9 mouse cellular contexts compared by ENCODE assay signal in genomic region chr1:33892784-33893183, GRCm38 (mm10). TPM values are rescaled to one million over a fixed set of nuclear protein-coding genes. Genes with fewer than 3 reads are reported as not detected.
DNase-seq lines count a peak whose midpoint lies in the region; ATAC-seq and TF ChIP-seq lines count a peak whose summit lies in the region.
"Had no signal": no experiment of that assay in that cellular context is flagged by ENCODE, and none has a peak within 500 bp of the region (broad histone marks: within the 10 kb centered on the region; RNA-seq: fewer than 3 reads in every experiment).

No protein-coding gene starts in this region.

- peak; percentile 71 for TF ChIP-seq CTCF in hindbrain, postnatal 0 days (IDR thresholded peaks at IDR 0.05; ENCODE audit: low read depth)
- TF ChIP-seq CTCF in E14TG2a.4 (conservative IDR thresholded peaks at IDR 0.05; ENCODE audit: low read length): peak; percentile 65

- DNase-seq in hindbrain, postnatal 0 days (ENCODE audit: low spot score): peak; percentile 63
- peak; percentile 29 for DNase-seq in 3134 (ENCODE audit: extremely low read depth, insufficient read length, low spot score)
- DNase-seq in cerebellum, adult 18-20 months: peak; percentile 65 to 76
- peak; percentile 75 for DNase-seq in kidney, postnatal 10 days

- H3K27ac ChIP-seq in hindbrain, postnatal 0 days: no peak overlapping the region
- H3K27ac ChIP-seq in hindbrain, embryonic 16.5 days (ENCODE audit: low read depth, low read length): no peak overlapping the region
- H3K27ac ChIP-seq in intestine, embryonic 16.5 days (ENCODE audit: low read length): no peak overlapping the region
- H3K27ac ChIP-seq: limb, embryonic 13.5 days had no signal

- no peaks in the 10 kb centered on the region for H3K27me3 ChIP-seq in hindbrain, postnatal 0 days (ENCODE audit: insufficient read depth, low read length)
- no peaks in the 10 kb centered on the region for H3K27me3 ChIP-seq in hindbrain, embryonic 16.5 days (replicated peaks; ENCODE audit: control insufficient read depth, insufficient read depth, low read length)
- H3K27me3 ChIP-seq in E14TG2a.4 (ENCODE audit: insufficient read depth, low read length) (peaks cover 7% of the 10 kb centered on the region; the same call in 1 of the 2 replicates), myocyte (ENCODE audit: control insufficient read depth, insufficient read depth, insufficient read length) (no peaks in the 10 kb centered on the region)
- H3K27me3 ChIP-seq in intestine, embryonic 16.5 days (replicated peaks; ENCODE audit: control insufficient read depth, insufficient read depth, low read length): no peaks in the 10 kb centered on the region
- H3K27me3 ChIP-seq: limb, embryonic 13.5 days had no signal

- no peaks in the 10 kb centered on the region for H3K36me3 ChIP-seq in hindbrain, postnatal 0 days (ENCODE audit: insufficient read depth, low read length)
- H3K36me3 ChIP-seq in hindbrain, embryonic 16.5 days (ENCODE audit: control insufficient read depth, insufficient read depth, low read length): no peaks in the 10 kb centered on the region
- H3K36me3 ChIP-seq in E14TG2a.4 (ENCODE audit: insufficient read depth, low read length): no peaks in the 10 kb centered on the region
- H3K36me3 ChIP-seq in myocyte (ENCODE audit: control insufficient read depth, insufficient read depth): no peaks in the 10 kb centered on the region
- H3K36me3 ChIP-seq in intestine, embryonic 16.5 days (ENCODE audit: control insufficient read depth, insufficient read depth, low read length): no peaks in the 10 kb centered on the region
- H3K36me3 ChIP-seq: limb, embryonic 13.5 days had no signal

- WGBS in hindbrain, postnatal 0 days: 69% methylated on average over 10 of the region's 10 CpGs
- 69% methylated on average over 10 of the region's 10 CpGs for WGBS in hindbrain, embryonic 16.5 days
- 63% methylated on average over 10 of the region's 10 CpGs for WGBS in intestine, embryonic 16.5 days

- H3K79me2 ChIP-seq in myocyte (ENCODE audit: control insufficient read depth, insufficient read depth): no peaks in the 10 kb centered on the region

- no peak overlapping the region for H3K4me3 ChIP-seq in hindbrain, postnatal 0 days (ENCODE audit: low read length)
- no peak overlapping the region for H3K4me3 ChIP-seq in hindbrain, embryonic 16.5 days (ENCODE audit: low read length)
- no peak overlapping the region for H3K4me3 ChIP-seq in E14TG2a.4 (replicated peaks; ENCODE audit: low read length)
- H3K4me3 ChIP-seq in myocyte: no peak overlapping the region
- H3K4me3 ChIP-seq in intestine, embryonic 16.5 days (ENCODE audit: low read length): no peak overlapping the region
- H3K4me3 ChIP-seq: limb, embryonic 13.5 days had no signal

- H3ac ChIP-seq in myocyte (ENCODE audit: control insufficient read depth, insufficient read length): no peak overlapping the region

- H3K9me3 ChIP-seq in hindbrain, postnatal 0 days (ENCODE audit: low read length): no peaks in the 10 kb centered on the region
- no peaks in the 10 kb centered on the region for H3K9me3 ChIP-seq in hindbrain, embryonic 16.5 days (ENCODE audit: control insufficient read depth, low read length)
- no peaks in the 10 kb centered on the region for H3K9me3 ChIP-seq in E14TG2a.4 (ENCODE audit: low read length)
- H3K9me3 ChIP-seq in intestine, embryonic 16.5 days (ENCODE audit: control insufficient read depth, low read length): no peaks in the 10 kb centered on the region
- H3K9me3 ChIP-seq: limb, embryonic 13.5 days had no signal

- no peak for ATAC-seq in hindbrain, postnatal 0 days
- no peak for ATAC-seq in hindbrain, embryonic 16.5 days
- no peak for ATAC-seq in intestine, embryonic 16.5 days

- TF ChIP-seq POLR2A in myocyte (IDR thresholded peaks at IDR 0.05; ENCODE audit: insufficient read length, low read depth): no peak

- no peak overlapping the region for H3K9ac ChIP-seq in hindbrain, postnatal 0 days (replicated peaks; ENCODE audit: low read length)
- no peak overlapping the region for H3K9ac ChIP-seq in hindbrain, embryonic 16.5 days (ENCODE audit: low read depth, low read length)
- H3K9ac ChIP-seq in intestine, embryonic 16.5 days (ENCODE audit: low read depth, low read length): no peak overlapping the region
- H3K9ac ChIP-seq: limb, embryonic 13.5 days had no signal

- H3K4me2 ChIP-seq in hindbrain, postnatal 0 days (ENCODE audit: low read depth, low read length): no peak overlapping the region
- no peak overlapping the region for H3K4me2 ChIP-seq in hindbrain, embryonic 16.5 days (ENCODE audit: low read length)
- H3K4me2 ChIP-seq in myocyte (ENCODE audit: low read depth): peak overlapping the region; percentile 26
- H3K4me2 ChIP-seq in intestine, embryonic 16.5 days (ENCODE audit: low read depth, low read length): no peak overlapping the region
- H3K4me2 ChIP-seq: limb, embryonic 13.5 days had no signal

- no peaks in the 10 kb centered on the region for H3K4me1 ChIP-seq in hindbrain, postnatal 0 days (ENCODE audit: insufficient read depth, low read length)
- no peaks in the 10 kb centered on the region for H3K4me1 ChIP-seq in hindbrain, embryonic 16.5 days (ENCODE audit: control insufficient read depth, insufficient read depth, low read depth, low read length)
- 0 out of 2 replicates have a peak, but pooled peaks cover 3% of the 10 kb centered on the region for H3K4me1 ChIP-seq in E14TG2a.4 (replicated peaks; ENCODE audit: low read depth, low read length)
- H3K4me1 ChIP-seq in intestine, embryonic 16.5 days (ENCODE audit: control insufficient read depth, insufficient read depth, low read length): no peaks in the 10 kb centered on the region
- H3K4me1 ChIP-seq: limb, embryonic 13.5 days had no signal

TF ChIP-seq in myocyte, 11 proteins besides CTCF, POLR2A, EP300 and RAD21:
- no peak for TF ChIP-seq USF1 (IDR thresholded peaks at IDR 0.05; ENCODE audit: low read depth)
- TF ChIP-seq E2F4 (IDR thresholded peaks at IDR 0.05; ENCODE audit: insufficient read depth): no peak
- TF ChIP-seq TCF3 (IDR thresholded peaks at IDR 0.05; ENCODE audit: insufficient read length, low read depth): no peak
- no peak for TF ChIP-seq MYOG (IDR thresholded peaks at IDR 0.05; ENCODE audit: control insufficient read depth in 1 of 3, insufficient read depth in 1 of 3, insufficient read length in 2 of 3, low read depth in 2 of 3)
- no peak for TF ChIP-seq MYOD1 (IDR thresholded peaks at IDR 0.05; ENCODE audit: control insufficient read depth in 1 of 3, insufficient read length in 2 of 3, low read depth in 2 of 3)
- no peak for TF ChIP-seq POLR2AphosphoS2 (IDR thresholded peaks at IDR 0.05; ENCODE audit: insufficient read length, low read depth)
- TF ChIP-seq REST (IDR thresholded peaks at IDR 0.05; ENCODE audit: insufficient read depth, insufficient read length): no peak
- no peak for TF ChIP-seq SRF (IDR thresholded peaks at IDR 0.05; ENCODE audit: control insufficient read depth, insufficient read length, low read depth)
- no peak for TF ChIP-seq CEBPB (IDR thresholded peaks at IDR 0.05; ENCODE audit: insufficient read depth, poor library complexity, severe bottlenecking)
- no peak for TF ChIP-seq TCF12 (IDR thresholded peaks at IDR 0.05; ENCODE audit: insufficient read depth, poor library complexity, severe bottlenecking)
- no peak for TF ChIP-seq MAX (IDR thresholded peaks at IDR 0.05; ENCODE audit: low read depth)

RNA-seq across cellular contexts. Expression of gene Bend6, which starts 14.8 kb away (rescaled TPM):
- total RNA-seq in hindbrain, postnatal 0 days (2014; rRNA removed): 99.4 and 107 TPM in 2 replicates
- 97.8 and 99.2 TPM in 2 replicates for polyA plus RNA-seq in hindbrain, postnatal 0 days (2015; fragmentation: Nextera tagmentation; extraction: Ambion mirVana)
- polyA plus RNA-seq in hindbrain, embryonic 16.5 days (2015; fragmentation: Nextera tagmentation; extraction: Ambion mirVana): 74.4 and 92.8 TPM in 2 replicates
- polyA plus RNA-seq in myocyte (2012; fragmentation: generic; extraction: Trizol): 3.8 TPM
- polyA plus RNA-seq in intestine, embryonic 16.5 days (2015; fragmentation: Nextera tagmentation; extraction: Ambion mirVana): 0.32 and 0.60 TPM in 2 replicates

RNA-seq across cellular contexts. Expression of gene Dst, which starts 15.2 kb away (rescaled TPM):
- total RNA-seq in hindbrain, postnatal 0 days (2014; rRNA removed): 149 and 155 TPM in 2 replicates
- polyA plus RNA-seq in hindbrain, postnatal 0 days (2015; fragmentation: Nextera tagmentation; extraction: Ambion mirVana): 30.7 and 33.0 TPM in 2 replicates
- 37.4 and 38.3 TPM in 2 replicates for polyA plus RNA-seq in hindbrain, embryonic 16.5 days (2015; fragmentation: Nextera tagmentation; extraction: Ambion mirVana)
- polyA plus RNA-seq in myocyte (2012; fragmentation: generic; extraction: Trizol): 49.7 TPM
- polyA plus RNA-seq in intestine, embryonic 16.5 days (2015; fragmentation: Nextera tagmentation; extraction: Ambion mirVana): 15.1 and 16.4 TPM in 2 replicates

Comparison
In these comparisons a context has a peak if more than half of its experiments do, and no peak if none do; other contexts are left out.
1. RNA of gene Bend6, which starts 14.8 kb away (polyA plus RNA-seq): 97.8 to 99.2 TPM in hindbrain, postnatal 0 days and 74.4 to 92.8 TPM in hindbrain, embryonic 16.5 days; 3.8 TPM in myocyte (single experiment) and 0.32 to 0.60 TPM in intestine, embryonic 16.5 days; every median in the first group is over 10 times any median in the second.
2. Peak in every context shown above with its lines, with median percentiles within 50 percentile points of each other: DNase-seq.